Mouse (Mus musculus): Measurements from ENCODE around the gene Tcf7l2. TPM values are rescaled to one million over a fixed set of nuclear protein-coding genes. Genes with fewer than 3 reads are reported as not detected.

The Tcf7l2 gene
- polyA plus RNA-seq, 1 experiment from 2014 or later: 76.8 TPM

DNA sequence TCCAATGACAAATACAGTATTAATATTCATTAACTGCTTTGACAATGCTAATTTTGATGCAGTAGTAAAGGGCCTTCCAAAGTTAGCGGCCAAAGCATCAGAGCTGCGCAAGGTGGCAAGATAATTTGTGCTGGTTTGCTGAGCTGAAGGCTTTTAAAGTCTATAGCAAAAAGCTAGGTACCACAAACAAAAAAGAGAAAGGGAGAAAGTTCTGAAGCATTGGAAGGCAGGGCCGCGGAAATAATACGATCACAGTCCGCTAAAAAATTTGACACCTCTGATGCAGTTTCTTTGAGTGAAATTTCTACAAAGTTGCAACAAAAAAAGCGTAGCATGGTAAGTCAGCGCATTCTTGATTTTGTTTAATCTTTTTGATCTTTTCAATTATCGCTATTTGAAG is 152.8 kb downstream of the Tcf7l2 start:
- H3K4me1 ChIP-seq (ENCODE audit: control insufficient read depth, insufficient read depth, low read length): peaks cover 35% of the 10 kb centered on the region
- no peak overlapping the region for H3K27ac ChIP-seq (ENCODE audit: low read length)
- no peak overlapping the region for H3K9ac ChIP-seq (ENCODE audit: low read length)
- no peak overlapping the region for H3K4me3 ChIP-seq (replicated peaks; ENCODE audit: low read length)
- 80% methylated on average over 9 of the region's 9 CpGs for WGBS
- no peak for ATAC-seq (ENCODE audit: insufficient read depth, low FRiP score)
- H3K4me2 ChIP-seq (ENCODE audit: low read depth, low read length): no peak overlapping the region
- H3K36me3 ChIP-seq (ENCODE audit: control insufficient read depth, insufficient read depth, low read length): no peaks in the 10 kb centered on the region
- H3K27me3 ChIP-seq (ENCODE audit: control insufficient read depth, insufficient read depth, low read length): no peaks in the 10 kb centered on the region
- no peaks in the 10 kb centered on the region for H3K9me3 ChIP-seq (replicated peaks; ENCODE audit: control insufficient read depth, low read length)

GRCm38 (mm10) chr19:55895317-55895716 is 153.7 kb downstream of the Tcf7l2 start:
- 1% methylated on average over 27 of the region's 27 CpGs for WGBS

GRCm38 (mm10) chr19:55895807-55896420 is 154.3 kb downstream of the Tcf7l2 start:
- no peaks in the 10 kb centered on the region for H3K36me3 ChIP-seq (ENCODE audit: control insufficient read depth, insufficient read depth, low read length)
- WGBS: 35% methylated on average over 4 of the region's 4 CpGs
- no peaks in the 10 kb centered on the region for H3K27me3 ChIP-seq (ENCODE audit: control insufficient read depth, insufficient read depth, low read length)
- peak overlapping the region; percentile 41; the same call in 1 of the 2 replicates for H3K4me3 ChIP-seq (replicated peaks; ENCODE audit: low read length)
- peak overlapping the region; percentile 79 for H3K4me2 ChIP-seq (ENCODE audit: low read depth, low read length)
- no peak for ATAC-seq (ENCODE audit: insufficient read depth, low FRiP score)
- H3K9me3 ChIP-seq (replicated peaks; ENCODE audit: control insufficient read depth, low read length): no peaks in the 10 kb centered on the region
- H3K4me1 ChIP-seq (ENCODE audit: control insufficient read depth, insufficient read depth, low read length): peaks cover 44% of the 10 kb centered on the region
- H3K9ac ChIP-seq (ENCODE audit: low read length): peak overlapping the region; percentile 64
- no peak overlapping the region for H3K27ac ChIP-seq (ENCODE audit: low read length)

More at GRCm38 (mm10) chr19:55895317-55895716, 153.7 kb downstream of the Tcf7l2 start:
- Histone ChIP-seq H3K4me2 (ENCODE audit: low read depth, low read length) (peak overlapping the region; percentile 79), H3K36me3 (ENCODE audit: control insufficient read depth, insufficient read depth, low read length) (no peaks in the 10 kb centered on the region), H3K27me3 (ENCODE audit: control insufficient read depth, insufficient read depth, low read length) (no peaks in the 10 kb centered on the region), H3K9me3 (replicated peaks; ENCODE audit: control insufficient read depth, low read length) (no peaks in the 10 kb centered on the region), H3K4me3 (replicated peaks; ENCODE audit: low read length) (peak overlapping the region; percentile 41), H3K4me1 (ENCODE audit: control insufficient read depth, insufficient read depth, low read length) (peaks cover 42% of the 10 kb centered on the region), H3K27ac (ENCODE audit: low read length) (no peak overlapping the region; the same call in 1 of the 2 replicates), H3K9ac (ENCODE audit: low read length) (peak overlapping the region; percentile 64)
- ATAC-seq (ENCODE audit: insufficient read depth, low FRiP score): peak; percentile 60; the same call in 1 of the 2 replicates

- no peaks in the 10 kb centered on the region for H3K27me3 ChIP-seq (ENCODE audit: control insufficient read depth, insufficient read depth, low read length)
- no peak for ATAC-seq (ENCODE audit: insufficient read depth, low FRiP score)
- no peak overlapping the region for H3K4me3 ChIP-seq (replicated peaks; ENCODE audit: low read length)
- H3K9ac ChIP-seq (ENCODE audit: low read length): peak overlapping the region; percentile 43
- WGBS: 24% methylated on average over 10 of the region's 10 CpGs
- 0 out of 2 replicates have a peak overlapping the region, but pooled peaks have one; percentile 6 for H3K27ac ChIP-seq (ENCODE audit: low read length)
- H3K9me3 ChIP-seq (replicated peaks; ENCODE audit: control insufficient read depth, low read length): no peaks in the 10 kb centered on the region
- H3K36me3 ChIP-seq (ENCODE audit: control insufficient read depth, insufficient read depth, low read length): no peaks in the 10 kb centered on the region
- peak overlapping the region; percentile 79; the same call in 1 of the 2 replicates for H3K4me2 ChIP-seq (ENCODE audit: low read depth, low read length)
- peaks cover 51% of the 10 kb centered on the region for H3K4me1 ChIP-seq (ENCODE audit: control insufficient read depth, insufficient read depth, low read length)
Measured at GRCm38 (mm10) chr19:55896629-55897028, 155.0 kb downstream of the Tcf7l2 start.

DNA sequence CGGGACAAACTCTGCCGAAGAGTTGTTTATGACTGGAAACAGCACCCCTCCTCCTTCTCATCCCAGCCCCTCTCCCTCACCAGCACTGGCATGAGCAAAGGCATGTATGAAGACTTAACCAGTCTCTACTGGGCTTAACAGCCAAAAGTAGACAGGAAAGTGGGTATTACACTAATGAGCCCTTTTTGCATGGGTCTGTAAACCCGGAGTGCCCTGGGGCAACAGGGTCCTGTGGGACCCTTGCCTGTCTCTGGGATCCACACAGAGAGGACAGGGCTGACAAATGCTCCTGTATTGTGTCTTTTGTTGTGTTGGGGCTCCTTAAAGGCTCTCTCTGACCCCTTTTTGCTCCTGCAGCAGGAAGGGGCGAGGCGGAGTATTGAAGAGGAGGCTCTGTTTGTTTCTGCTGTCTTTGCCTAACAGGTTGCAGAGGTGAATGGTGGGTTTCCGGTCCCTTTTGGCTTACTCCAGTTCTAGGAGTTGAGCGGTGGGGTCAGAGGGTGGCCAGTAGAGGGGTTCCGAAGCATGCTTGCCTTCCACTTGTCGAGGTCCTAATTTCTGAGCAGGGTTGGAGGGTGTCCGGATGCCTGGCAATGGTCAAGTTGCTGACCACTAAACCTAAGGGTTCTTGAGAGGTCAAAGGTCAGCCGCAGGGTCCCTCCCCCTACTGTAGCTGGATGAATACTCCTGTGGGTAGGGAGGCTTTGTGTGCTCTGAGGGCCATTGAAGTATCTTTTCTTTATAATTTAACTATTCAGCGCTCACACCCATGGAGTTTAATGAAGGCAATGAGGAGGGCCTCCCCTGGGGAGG is 161.2 kb downstream of the Tcf7l2 start:
- Histone ChIP-seq H3K27me3 (ENCODE audit: control insufficient read depth, insufficient read depth, low read length) (no peaks in the 10 kb centered on the region), H3K9me3 (replicated peaks; ENCODE audit: control insufficient read depth, low read length) (no peaks in the 10 kb centered on the region), H3K27ac (ENCODE audit: low read length) (no peak overlapping the region), H3K4me2 (ENCODE audit: low read depth, low read length) (no peak overlapping the region), H3K4me1 (ENCODE audit: control insufficient read depth, insufficient read depth, low read length) (peaks cover 25% of the 10 kb centered on the region), H3K4me3 (replicated peaks; ENCODE audit: low read length) (no peak overlapping the region), H3K36me3 (ENCODE audit: control insufficient read depth, insufficient read depth, low read length) (no peaks in the 10 kb centered on the region), H3K9ac (ENCODE audit: low read length) (no peak overlapping the region)
- ATAC-seq (ENCODE audit: insufficient read depth, low FRiP score): no peak
- 86% methylated on average over 12 of the region's 12 CpGs for WGBS

DNA sequence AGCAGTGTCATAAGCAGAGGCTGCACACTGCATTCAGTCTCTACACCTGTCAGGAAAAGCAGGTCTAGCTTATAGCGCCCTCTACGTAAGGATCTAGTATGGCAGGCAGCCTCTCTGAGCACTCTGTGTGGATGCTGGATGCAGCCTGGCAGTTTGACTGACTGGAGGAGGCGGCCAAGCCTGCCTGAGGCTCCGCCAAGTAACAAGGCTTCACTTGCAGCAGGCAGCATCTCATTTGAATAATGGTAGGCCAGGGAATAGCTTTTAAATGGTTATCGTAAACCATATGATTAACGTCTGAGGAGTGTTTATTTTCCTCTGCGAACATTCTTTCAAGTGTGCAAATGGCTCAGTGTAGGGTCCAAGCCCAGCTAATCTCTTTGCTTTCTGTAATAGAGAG is 167.4 kb downstream of the Tcf7l2 start:
- Histone ChIP-seq H3K4me2 (ENCODE audit: low read depth, low read length) (no peak overlapping the region), H3K4me3 (replicated peaks; ENCODE audit: low read length) (no peak overlapping the region), H3K4me1 (ENCODE audit: control insufficient read depth, insufficient read depth, low read length) (peaks cover 11% of the 10 kb centered on the region; the same call in 1 of the 2 replicates), H3K9me3 (replicated peaks; ENCODE audit: control insufficient read depth, low read length) (peaks cover 5% of the 10 kb centered on the region; the same call in 1 of the 2 replicates), H3K27me3 (ENCODE audit: control insufficient read depth, insufficient read depth, low read length) (no peaks in the 10 kb centered on the region), H3K27ac (ENCODE audit: low read length) (peak overlapping the region; percentile 6; the same call in 1 of the 2 replicates), H3K36me3 (ENCODE audit: control insufficient read depth, insufficient read depth, low read length) (peaks cover 10% of the 10 kb centered on the region; the same call in 1 of the 2 replicates), H3K9ac (ENCODE audit: low read length) (no peak overlapping the region)
- peak; percentile 72; the same call in 1 of the 2 replicates for ATAC-seq (ENCODE audit: insufficient read depth, low FRiP score)
- WGBS: 30% methylated on average over 7 of the region's 7 CpGs

DNA sequence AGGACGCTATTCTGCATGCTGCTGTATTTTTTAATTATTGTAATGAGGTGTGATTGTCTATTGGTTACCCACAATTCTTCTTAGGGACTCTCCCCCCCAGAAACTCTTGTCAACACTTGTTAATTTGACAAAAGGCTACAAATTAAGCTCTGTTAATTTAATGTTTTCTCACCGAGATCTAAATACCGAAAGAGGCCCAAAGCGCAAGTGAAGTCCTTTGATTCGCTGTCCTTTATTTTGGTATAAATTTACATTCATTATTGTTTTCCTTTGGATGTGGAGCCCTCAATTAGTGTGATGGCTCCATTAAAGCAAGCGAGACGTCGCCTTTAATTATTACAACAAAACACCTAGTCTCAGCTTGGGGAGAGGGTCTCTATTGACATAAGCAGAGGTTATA is 170.3 kb downstream of the Tcf7l2 start:
- ATAC-seq (ENCODE audit: insufficient read depth, low FRiP score): no peak
- Histone ChIP-seq H3K9ac (ENCODE audit: low read length) (no peak overlapping the region), H3K4me2 (ENCODE audit: low read depth, low read length) (no peak overlapping the region), H3K4me1 (ENCODE audit: control insufficient read depth, insufficient read depth, low read length) (peaks cover 11% of the 10 kb centered on the region; the same call in 1 of the 2 replicates), H3K4me3 (replicated peaks; ENCODE audit: low read length) (no peak overlapping the region), H3K36me3 (ENCODE audit: control insufficient read depth, insufficient read depth, low read length) (peaks cover 10% of the 10 kb centered on the region; the same call in 1 of the 2 replicates), H3K27ac (ENCODE audit: low read length) (no peak overlapping the region), H3K27me3 (ENCODE audit: control insufficient read depth, insufficient read depth, low read length) (no peaks in the 10 kb centered on the region), H3K9me3 (replicated peaks; ENCODE audit: control insufficient read depth, low read length) (peaks cover 5% of the 10 kb centered on the region; the same call in 1 of the 2 replicates)
- WGBS: 96% methylated on average over 8 of the region's 8 CpGs

DNA sequence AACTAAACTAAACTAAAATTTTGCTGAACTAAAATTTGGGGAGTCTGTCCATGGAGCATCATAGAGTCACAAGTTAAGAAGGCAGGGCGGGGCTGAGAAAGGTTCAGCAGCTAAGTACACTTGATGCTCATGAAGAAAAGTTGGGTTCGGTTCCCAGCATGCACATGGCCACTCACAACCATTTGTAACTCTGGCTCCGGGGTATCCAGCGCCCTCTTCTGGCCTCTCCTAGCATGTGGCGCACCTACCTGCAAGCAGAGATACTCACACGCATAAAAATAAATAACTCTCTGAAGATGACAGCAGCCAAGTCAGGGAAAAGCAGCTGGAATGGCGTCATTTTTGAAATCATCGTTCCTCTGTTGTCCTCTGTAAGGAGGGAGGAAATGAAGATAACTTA is 171.2 kb downstream of the Tcf7l2 start:
- 92% methylated on average over 8 of the region's 8 CpGs for WGBS
- ATAC-seq (ENCODE audit: insufficient read depth, low FRiP score): no peak
- H3K27ac ChIP-seq (ENCODE audit: low read length): no peak overlapping the region
- H3K9me3 ChIP-seq (replicated peaks; ENCODE audit: control insufficient read depth, low read length): peaks cover 5% of the 10 kb centered on the region; the same call in 1 of the 2 replicates
- H3K4me1 ChIP-seq (ENCODE audit: control insufficient read depth, insufficient read depth, low read length): peaks cover 11% of the 10 kb centered on the region; the same call in 1 of the 2 replicates
- no peaks in the 10 kb centered on the region for H3K27me3 ChIP-seq (ENCODE audit: control insufficient read depth, insufficient read depth, low read length)
- no peak overlapping the region for H3K4me2 ChIP-seq (ENCODE audit: low read depth, low read length)
- H3K36me3 ChIP-seq (ENCODE audit: control insufficient read depth, insufficient read depth, low read length): peaks cover 16% of the 10 kb centered on the region; the same call in 1 of the 2 replicates
- H3K9ac ChIP-seq (ENCODE audit: low read length): no peak overlapping the region
- no peak overlapping the region for H3K4me3 ChIP-seq (replicated peaks; ENCODE audit: low read length)

DNA sequence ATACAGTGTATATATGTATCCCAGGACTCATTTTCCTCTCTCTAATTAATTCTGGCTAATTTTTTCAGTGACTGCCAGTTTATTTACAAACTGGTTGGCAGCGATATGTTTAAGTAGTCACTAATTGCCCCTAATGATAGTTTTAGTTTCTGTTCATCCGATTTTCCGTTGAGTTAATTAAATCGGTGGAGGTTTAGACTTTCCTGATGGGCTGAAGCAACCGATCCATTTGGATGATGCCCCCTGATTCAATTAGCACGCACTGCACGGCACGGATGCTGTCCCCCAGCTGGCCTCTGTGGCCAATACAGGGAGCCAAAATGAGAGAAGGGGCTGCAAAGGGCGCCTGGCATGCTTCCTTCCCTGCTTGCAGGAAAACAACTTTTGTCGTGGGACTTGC is 172.0 kb downstream of the Tcf7l2 start:
- no peaks in the 10 kb centered on the region for H3K27me3 ChIP-seq (ENCODE audit: control insufficient read depth, insufficient read depth, low read length)
- WGBS: 78% methylated on average over 10 of the region's 10 CpGs
- H3K9ac ChIP-seq (ENCODE audit: low read length): no peak overlapping the region
- no peak overlapping the region for H3K4me2 ChIP-seq (ENCODE audit: low read depth, low read length)
- no peak overlapping the region for H3K27ac ChIP-seq (ENCODE audit: low read length)
- peaks cover 16% of the 10 kb centered on the region; the same call in 1 of the 2 replicates for H3K36me3 ChIP-seq (ENCODE audit: control insufficient read depth, insufficient read depth, low read length)
- no peak for ATAC-seq (ENCODE audit: insufficient read depth, low FRiP score)
- peaks cover 8% of the 10 kb centered on the region; the same call in 1 of the 2 replicates for H3K4me1 ChIP-seq (ENCODE audit: control insufficient read depth, insufficient read depth, low read length)
- H3K9me3 ChIP-seq (replicated peaks; ENCODE audit: control insufficient read depth, low read length): peaks cover 5% of the 10 kb centered on the region; the same call in 1 of the 2 replicates
- no peak overlapping the region for H3K4me3 ChIP-seq (replicated peaks; ENCODE audit: low read length)

Measured in stomach, embryonic 16.5 days (tissue).